Mouse (Mus musculus) retina, embryonic 14.5 days (tissue): ENCODE results near the gene Tbccd1.
"Not testable (repeated sequence)": the region's sequence is repeated elsewhere in the genome, so short reads cannot be mapped to it uniquely, and the experiment has no call there.

Experiments used
- DNase-seq: peaks from one replicate; pipeline ENCODE4 v3.0.0-alpha.2; 2015; ENCODE audit warnings: low spot score

The Tbccd1 gene

GRCm38 (mm10) chr16:22779228-22779835 is 78.1 kb downstream of the Tbccd1 start:
- DNase-seq: no peak

DNA sequence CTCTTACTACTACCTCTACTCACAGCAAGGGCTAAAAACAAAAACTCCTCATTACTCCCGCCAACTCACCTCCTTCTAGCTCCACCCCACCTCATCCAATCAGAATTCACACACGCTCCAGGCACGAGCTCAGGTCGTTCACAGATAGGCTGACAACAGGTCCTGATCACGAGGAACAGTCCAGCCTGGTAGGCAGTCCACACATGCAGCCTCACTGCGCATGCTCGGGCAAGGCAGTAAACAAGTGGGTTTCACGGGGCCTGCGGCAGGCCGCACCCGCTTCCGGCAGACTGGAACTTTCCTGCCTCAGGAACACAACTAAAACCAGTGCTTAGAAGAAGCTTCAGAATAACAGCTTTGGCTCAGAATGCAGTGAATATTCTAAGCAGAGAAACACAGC is 79.2 kb downstream of the Tbccd1 start:
- not testable (repeated sequence) for DNase-seq

DNA sequence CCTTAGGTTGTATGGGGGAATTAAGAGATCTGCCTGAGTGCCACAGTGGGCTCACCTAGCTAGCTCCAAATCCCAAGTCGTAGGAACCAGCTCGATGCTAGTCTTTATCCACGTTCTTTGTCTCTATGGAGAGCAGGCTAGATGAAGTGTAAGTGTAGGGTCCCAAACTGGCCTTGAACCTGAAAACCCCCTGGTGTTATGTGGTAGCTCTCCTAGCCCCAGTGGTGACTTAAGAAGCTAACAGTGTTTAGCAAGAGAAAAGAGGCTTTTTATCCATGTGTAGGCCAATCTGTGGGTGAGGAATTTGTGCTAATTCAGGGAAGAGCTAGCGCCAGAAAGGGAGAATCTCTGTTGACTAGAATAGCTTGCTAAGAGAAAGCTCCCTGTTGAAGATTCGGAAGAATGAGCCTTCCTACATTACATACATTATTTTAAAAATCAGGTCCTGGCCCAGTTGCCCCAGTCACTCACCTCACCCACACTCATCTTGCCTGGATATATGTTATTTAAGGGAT is 81.9 kb downstream of the Tbccd1 start:
- no peak for DNase-seq

- DNase-seq: no peak
Observed at GRCm38 (mm10) chr16:22768661-22769060, 88.8 kb downstream of the Tbccd1 start.

GRCm38 (mm10) chr16:22767405-22767804 is 90.1 kb downstream of the Tbccd1 start:
- no peak for DNase-seq

DNA sequence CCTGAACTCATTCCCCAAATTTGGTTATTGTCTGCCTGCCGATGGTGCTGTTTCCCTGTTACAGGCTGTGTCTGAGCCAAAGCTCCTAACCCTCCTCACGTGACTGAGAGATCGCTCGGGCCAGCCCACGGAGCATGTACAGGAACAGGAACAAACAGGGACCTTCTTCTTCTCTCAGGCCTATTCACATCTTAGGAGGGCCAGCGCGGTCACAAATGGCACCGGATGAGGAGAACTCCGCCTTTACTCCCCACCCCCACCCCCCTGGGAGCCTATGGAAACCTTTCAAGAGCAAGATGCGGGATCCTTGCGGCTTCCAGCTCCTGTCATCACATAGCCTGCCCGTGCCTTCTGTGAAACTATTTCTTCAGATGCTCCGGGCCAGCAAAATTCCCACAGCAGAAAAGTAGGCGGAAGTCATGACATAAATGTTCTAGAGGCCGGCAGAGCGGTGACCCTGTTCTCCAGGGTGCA is 90.7 kb downstream of the Tbccd1 start:
- no peak for DNase-seq

DNA sequence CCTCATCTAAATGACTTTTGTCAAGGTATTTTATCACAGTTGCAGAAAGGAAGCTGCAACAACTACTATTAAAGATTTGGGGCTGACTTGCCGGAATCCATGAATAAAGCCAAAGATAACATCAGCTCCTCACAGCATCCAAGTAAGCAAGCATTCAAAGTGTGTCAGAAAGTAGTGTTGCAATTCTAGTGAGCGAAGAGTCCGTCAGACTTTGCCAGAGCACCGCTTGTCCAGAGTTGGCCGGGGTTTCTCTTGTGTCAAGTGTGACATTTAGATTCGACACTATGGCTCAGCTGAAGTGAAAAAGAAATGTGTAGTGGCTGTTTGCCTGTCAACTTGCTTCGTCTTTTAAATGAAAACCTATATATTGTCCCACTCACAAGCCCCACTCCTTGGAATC is 91.9 kb downstream of the Tbccd1 start:
- DNase-seq: no peak
